Mouse (Mus musculus) spleen, adult 2 months (tissue): ENCODE data around the gene Zfp958. TPM values are rescaled to one million over a fixed set of nuclear protein-coding genes. Genes with fewer than 3 reads are reported as not detected.
"Not testable (repeated sequence)": the region's sequence is repeated elsewhere in the genome, so short reads cannot be mapped to it uniquely, and the experiment has no call there.

Experiments
- DNase-seq, 2 experiments: peaks; one replicate each; pipeline versions ENCODE4 v3.0.0 to v3.0.0-alpha.2; 2012 to 2021; ENCODE audit warnings: low spot score in 2 of 2, low read depth in 1 of 2
- H3K27ac ChIP-seq: fragments of 200-500 bp; 2 replicates; pipeline ENCODE4 v1.5.1; 2012; ENCODE audit warnings: low read length, inconsistent platforms; ENCODE audit not compliant: insufficient read depth
- H3K27me3 ChIP-seq: fragments of 200-500 bp; 2 replicates; pipeline ENCODE4 v1.6.1; 2012; ENCODE audit warnings: mild to moderate bottlenecking, moderate library complexity, low read length, inconsistent platforms; ENCODE audit not compliant: control insufficient read depth, insufficient read depth
- H3K36me3 ChIP-seq: fragments of 200-500 bp; 2 replicates; pipeline ENCODE4 v1.6.1; 2012; ENCODE audit warnings: mild to moderate bottlenecking, low read length, inconsistent platforms; ENCODE audit not compliant: control insufficient read depth, insufficient read depth
- H3K4me1 ChIP-seq: fragments of 200-500 bp; 2 replicates; pipeline ENCODE4 v1.6.1; 2011; ENCODE audit warnings: inconsistent platforms; ENCODE audit not compliant: control insufficient read depth, insufficient read depth, insufficient read length
- H3K4me3 ChIP-seq: fragments of 200-500 bp; 2 replicates; pipeline ENCODE4 v1.5.1; 2011; ENCODE audit warnings: mild to moderate bottlenecking, inconsistent platforms; ENCODE audit not compliant: insufficient read depth, insufficient read length; ENCODE audit errors: extremely low read depth
- CTCF ChIP-seq: fragments of 200-500 bp; IDR thresholded peaks from 2 replicates; pipeline ENCODE4 v1.5.1; 2011; ENCODE audit warnings: mild to moderate bottlenecking, inconsistent platforms; ENCODE audit not compliant: insufficient read depth, insufficient read length, insufficient replicate concordance; ENCODE audit errors: extremely low read depth
- POLR2A ChIP-seq: fragments of 200-500 bp; IDR thresholded peaks from 2 replicates; pipeline ENCODE4 v1.6.1; 2011; ENCODE audit warnings: low read depth, low read length, inconsistent platforms
- WGBS: fragments of 180-500 bp; shearing (Covaris S2); methylation state at CpG from one replicate; pipeline ENCODE4 v1.1.7; 2018; 5-methylcytosine and 5-hydroxymethylcytosine counted together
- polyA plus RNA-seq: library from polyadenylated mRNA; depleted of rRNA; stranded (reverse); fragments of >200 nt; gene quantifications from 2 replicates; pipeline ENCODE4 v1.2.3, GENCODE M21; 2012

The Zfp958 gene
- polyA plus RNA-seq, 1 experiment = 0.74 TPM

- Histone ChIP-seq H3K27ac (no peak overlapping the region), H3K4me1 (peaks cover 3% of the 10 kb centered on the region; the same call in 1 of the 2 replicates), H3K4me3 (no peak overlapping the region), H3K27me3 (no peaks in the 10 kb centered on the region), H3K36me3 (no peaks in the 10 kb centered on the region)
- 81% methylated on average over 7 of the region's 7 CpGs for WGBS
- TF ChIP-seq POLR2A (no peak), CTCF (no peak)
- no peak for DNase-seq
Measured at GRCm38 (mm10) chr8:4608896-4609295, 4.1 kb upstream of the Zfp958 start.

- not testable (repeated sequence) for H3K36me3 ChIP-seq, H3K27ac ChIP-seq, DNase-seq, H3K4me1 ChIP-seq, H3K4me3 ChIP-seq, H3K27me3 ChIP-seq
- WGBS = 88% methylated on average over 4 of the region's 4 CpGs
Measured at GRCm38 (mm10) chr8:4611626-4612175, 1.3 kb upstream of the Zfp958 start.

GRCm38 (mm10) chr8:4627349-4627748 is 14.4 kb downstream of the Zfp958 start:
- TF ChIP-seq POLR2A (no peak), CTCF (no peak)
- Histone ChIP-seq H3K4me1 (no peaks in the 10 kb centered on the region), H3K27ac (no peak overlapping the region), H3K27me3 (no peaks in the 10 kb centered on the region), H3K4me3 (no peak overlapping the region), H3K36me3 (peaks cover 28% of the 10 kb centered on the region)
- DNase-seq = no peak
- 95% methylated on average over 1 of the region's 1 CpGs for WGBS

DNA sequence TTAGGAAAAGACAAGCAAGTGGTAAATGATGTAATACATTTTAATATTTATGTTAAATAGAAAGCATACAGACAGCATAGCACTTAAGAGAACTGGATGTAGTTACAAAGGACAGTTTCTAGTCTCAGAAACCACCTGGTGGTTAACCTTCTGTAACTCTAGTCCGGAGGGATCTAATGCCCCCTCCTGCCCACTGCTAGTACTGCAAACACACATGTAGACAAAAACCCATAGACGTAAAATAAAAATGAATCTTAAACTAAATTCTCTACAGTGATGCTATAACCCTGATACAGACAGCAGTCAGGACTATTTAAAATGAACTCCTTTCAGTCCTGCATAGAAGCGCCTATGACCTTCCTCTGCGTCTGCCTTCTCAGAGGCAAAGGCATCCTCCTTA is 24.1 kb downstream of the Zfp958 start:
- Histone ChIP-seq H3K27me3 (no peaks in the 10 kb centered on the region), H3K27ac (no peak overlapping the region), H3K4me3 (no peak overlapping the region), H3K36me3 (no peaks in the 10 kb centered on the region), H3K4me1 (no peaks in the 10 kb centered on the region)
- DNase-seq = no peak
- TF ChIP-seq CTCF (no peak), POLR2A (no peak)
- WGBS = 92% methylated on average over 4 of the region's 4 CpGs

- not testable (repeated sequence) for H3K4me1 ChIP-seq, DNase-seq, H3K27ac ChIP-seq, H3K27me3 ChIP-seq, H3K4me3 ChIP-seq, H3K36me3 ChIP-seq
- WGBS = 87% methylated on average over 6 of the region's 6 CpGs
Measured at GRCm38 (mm10) chr8:4642974-4643373, 30.0 kb downstream of the Zfp958 start.

DNA sequence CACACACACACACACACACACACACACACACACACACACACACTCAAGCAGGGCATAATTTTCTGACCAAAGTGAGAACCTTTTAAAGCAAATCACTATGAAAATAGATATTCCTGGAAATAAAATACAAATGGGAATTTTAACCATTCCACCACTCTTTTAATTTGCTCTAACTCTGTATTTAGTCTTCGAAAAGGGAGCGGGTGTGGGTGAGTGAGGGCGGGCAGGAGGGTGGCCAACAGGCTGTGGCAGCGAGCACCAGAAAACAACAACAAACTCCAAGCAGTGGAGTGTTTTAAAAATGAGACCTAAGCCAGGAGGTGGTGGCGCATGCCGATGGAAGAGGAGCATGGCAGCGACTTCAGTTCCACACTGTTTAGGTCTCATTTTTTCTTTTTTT is 43.6 kb downstream of the Zfp958 start:
- peak in 1 of 2 experiments; percentile 23 for DNase-seq

DNA sequence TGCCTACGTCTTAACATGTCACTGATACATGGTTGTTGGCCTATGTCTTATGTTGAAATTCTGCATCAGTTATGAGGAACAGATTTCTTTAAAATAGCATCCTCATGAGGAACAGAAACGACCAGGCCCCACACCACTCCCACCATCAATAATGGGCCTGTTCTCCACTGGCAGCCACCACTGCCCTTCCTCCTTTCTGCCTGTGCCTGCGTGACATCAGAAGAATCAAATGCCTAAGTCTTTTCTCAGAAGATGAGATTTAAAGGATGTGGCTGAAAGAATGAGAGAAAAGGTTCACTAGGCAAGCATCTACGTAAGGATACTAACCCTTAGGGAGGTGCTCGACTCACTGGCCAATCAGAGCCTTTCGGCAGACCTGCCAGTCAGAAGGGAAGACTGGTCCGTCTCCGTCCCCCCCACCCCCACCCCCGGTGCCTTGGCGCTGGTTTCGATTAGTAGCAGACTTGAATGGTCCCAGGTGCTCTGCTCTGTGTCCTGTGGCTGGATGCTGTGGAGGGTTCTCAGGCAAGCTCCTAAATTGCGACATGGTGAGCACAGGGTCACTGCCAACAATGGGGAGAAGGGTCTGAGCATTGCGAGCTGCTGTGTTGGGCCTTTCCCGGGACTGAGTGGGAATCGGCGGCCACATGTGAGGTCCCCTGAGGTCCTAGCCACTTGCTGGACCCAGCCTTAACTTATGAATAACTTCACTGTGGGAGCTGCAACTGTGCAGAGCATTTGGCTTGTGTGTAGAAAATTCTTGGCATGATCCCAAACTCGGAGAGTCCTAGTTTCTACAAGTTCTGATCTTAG is 62.4 kb downstream of the Zfp958 start:
- no peak overlapping the region for H3K4me3 ChIP-seq
- TF ChIP-seq CTCF = no peak
- no peak for TF ChIP-seq POLR2A
- DNase-seq = no peak
- H3K36me3 ChIP-seq = no peaks in the 10 kb centered on the region
- no peak overlapping the region for H3K27ac ChIP-seq
- H3K4me1 ChIP-seq = peaks cover 4% of the 10 kb centered on the region; the same call in 1 of the 2 replicates
- H3K27me3 ChIP-seq = no peaks in the 10 kb centered on the region
- 89% methylated on average over 17 of the region's 17 CpGs for WGBS

More for the DNA sequence above, 43.6 kb downstream of the Zfp958 start:
- Histone ChIP-seq H3K27me3 (no peaks in the 10 kb centered on the region), H3K36me3 (no peaks in the 10 kb centered on the region), H3K27ac (no peak overlapping the region), H3K4me1 (no peaks in the 10 kb centered on the region), H3K4me3 (no peak overlapping the region)
- TF ChIP-seq CTCF = no peak
- no peak for TF ChIP-seq POLR2A
- 87% methylated on average over 7 of the region's 7 CpGs for WGBS
